Mouse (Mus musculus) liver, embryonic 16.5 days (tissue): Measurements from ENCODE around the gene Gm5798. TPM values are rescaled to one million over a fixed set of nuclear protein-coding genes. Genes with fewer than 3 reads are reported as not detected.
"Not testable (repeated sequence)": the region's sequence is repeated elsewhere in the genome, so short reads cannot be mapped to it uniquely, and the experiment has no call there.

Experiments used
- ATAC-seq: fragments of 200-750 bp; cut with Nextera tagmentation; 2 replicates; pipeline ENCODE4 v1.8.0; 2017; ENCODE audit warnings: low read depth, mild to moderate bottlenecking, moderate number of reproducible peaks, moderate library complexity
- H3K27ac ChIP-seq: fragments of 300-500 bp; sonication (generic); 2 replicates; pipeline ENCODE4 v1.5.1; 2014; ENCODE audit warnings: mild to moderate bottlenecking, low read length
- H3K27me3 ChIP-seq: fragments of 300-500 bp; sonication (generic); 2 replicates; pipeline ENCODE4 v1.6.1; 2014; ENCODE audit warnings: low read depth, low read length, mixed read lengths; ENCODE audit not compliant: control insufficient read depth, insufficient read depth
- H3K36me3 ChIP-seq: fragments of 300-500 bp; sonication (generic); 2 replicates; pipeline ENCODE4 v1.6.1; 2014; ENCODE audit warnings: mild to moderate bottlenecking; ENCODE audit not compliant: control insufficient read depth, insufficient read depth
- H3K4me1 ChIP-seq: fragments of 300-500 bp; sonication (generic); 2 replicates; pipeline ENCODE4 v1.6.1; 2014; ENCODE audit warnings: low read depth, low read length, mixed read lengths; ENCODE audit not compliant: control insufficient read depth
- H3K4me2 ChIP-seq: fragments of 300-500 bp; sonication (generic); 2 replicates; pipeline ENCODE4 v1.6.1; 2014; ENCODE audit warnings: low read depth, low read length, mixed read lengths
- H3K4me3 ChIP-seq: fragments of 300-500 bp; sonication (generic); 2 replicates; pipeline ENCODE4 v1.5.1; 2014; ENCODE audit warnings: low read depth, mild to moderate bottlenecking, low read length
- H3K9ac ChIP-seq: fragments of 300-500 bp; sonication (generic); 2 replicates; pipeline ENCODE4 v1.6.1; 2014; ENCODE audit warnings: low read depth, low read length
- H3K9me3 ChIP-seq: fragments of 300-500 bp; sonication (generic); replicated peaks from 2 replicates; pipeline ENCODE4 v1.6.1; 2016; ENCODE audit warnings: low read length; ENCODE audit not compliant: control insufficient read depth
- WGBS: fragments of 180-500 bp; shearing (Covaris S2); extraction: QIAGEN DNeasy Blood & Tissue Kit; methylation state at CpG from one replicate; pipeline ENCODE4 v1.1.7; 2014; ENCODE audit not compliant: insufficient replicate concordance; 5-methylcytosine and 5-hydroxymethylcytosine counted together
- polyA plus RNA-seq: library from polyadenylated mRNA; unstranded; fragments of >200 nt; fragmentation: Nextera tagmentation; extraction: Ambion mirVana; gene quantifications from 2 replicates; pipeline ENCODE4 v1.2.1, GENCODE M21; 2015

Gm5798 gene
- not detected in 2 replicates for polyA plus RNA-seq

DNA sequence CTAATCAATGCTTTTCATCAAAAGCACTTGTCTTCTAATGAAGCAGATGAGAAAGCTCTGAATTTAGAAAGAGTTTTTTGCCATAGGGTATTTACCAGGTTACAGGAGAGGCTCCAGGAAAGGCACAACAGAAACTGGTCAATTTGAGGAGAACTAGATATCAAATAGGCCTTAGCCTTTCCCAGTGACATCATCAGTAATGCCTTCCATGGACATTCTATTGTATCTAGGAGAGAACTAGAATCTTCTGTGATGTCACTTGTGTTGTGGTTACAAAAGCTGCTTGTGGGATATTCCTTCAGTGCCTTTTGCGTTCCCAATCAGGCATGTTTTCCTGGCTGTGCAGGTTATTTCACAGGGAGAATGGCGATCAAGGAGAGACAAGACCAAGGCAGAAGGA is at the start of gene Gm5798:
Gene Gm5798 (plus strand): TSS at position 301 of the 400 bp plus-strand sequence.
- not testable (repeated sequence) for H3K27me3 ChIP-seq, H3K27ac ChIP-seq, H3K4me1 ChIP-seq, H3K36me3 ChIP-seq, H3K9ac ChIP-seq, H3K4me2 ChIP-seq, H3K9me3 ChIP-seq, H3K4me3 ChIP-seq, ATAC-seq
- 35% methylated on average over 2 of the region's 2 CpGs for WGBS

DNA sequence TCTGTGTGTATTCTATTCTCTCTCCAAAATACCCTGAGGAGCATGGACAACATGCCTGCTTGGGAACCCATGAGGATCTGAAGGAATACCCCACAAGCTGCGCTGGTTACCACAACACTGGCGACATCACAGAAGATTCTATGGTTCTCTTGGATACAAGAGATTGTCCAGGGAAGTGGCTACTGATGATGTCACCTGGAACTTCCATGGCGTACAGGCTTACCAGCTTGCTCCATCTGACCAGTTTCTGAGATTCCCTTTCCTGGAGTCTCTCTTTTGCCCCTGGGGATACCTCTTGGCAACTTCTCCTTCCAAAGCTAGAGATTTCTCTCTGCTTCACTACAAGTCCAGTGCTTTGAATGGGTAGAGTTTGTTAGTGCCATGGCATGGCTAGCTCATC is 37.9 kb downstream of the Gm5798 start, which contains the start of gene Gm7945:
Gene Gm7945 (minus strand): TSS at position 101 of the 400 bp plus-strand sequence.
- not testable (repeated sequence) for H3K4me1 ChIP-seq, ATAC-seq, H3K36me3 ChIP-seq, H3K9ac ChIP-seq, H3K27me3 ChIP-seq, H3K4me3 ChIP-seq, H3K27ac ChIP-seq, H3K9me3 ChIP-seq, H3K4me2 ChIP-seq
- WGBS, result no CpG with 5 or more reads among the region's 3 CpGs

Other genes with a start within 250 kb of the Gm5798 start
- 111 and 144 TPM in 2 replicates for gene Mat1a, start 243.6 kb upstream of the Gm5798 start, polyA plus RNA-seq
- 0.11 and 0.21 TPM in 2 replicates for gene Sftpa1, start 216.8 kb upstream of the Gm5798 start, polyA plus RNA-seq
- 34.3 and 36.5 TPM in 2 replicates for gene Mbl1, start 197.2 kb upstream of the Gm5798 start, polyA plus RNA-seq
- gene Sftpd, start 163.5 kb upstream of the Gm5798 start, polyA plus RNA-seq, result 0.17 and 0.28 TPM in 2 replicates
- not detected in 2 replicates for gene Gm2832, start 69.8 kb upstream of the Gm5798 start, polyA plus RNA-seq
- not detected in 2 replicates for gene Gm7945, start 37.8 kb downstream of the Gm5798 start, polyA plus RNA-seq
- not detected in 2 replicates for gene Gm6482, start 59.7 kb downstream of the Gm5798 start, polyA plus RNA-seq
- gene Gm7954, start 104.9 kb downstream of the Gm5798 start, polyA plus RNA-seq, result not detected in 2 replicates
- gene Gm3486, start 140.9 kb downstream of the Gm5798 start, polyA plus RNA-seq, result not detected in 2 replicates
- not detected in 2 replicates for gene Gm7970, start 207.0 kb downstream of the Gm5798 start, polyA plus RNA-seq
- gene 1700049E17Rik2, start 224.6 kb downstream of the Gm5798 start, polyA plus RNA-seq, result not detected in 2 replicates